Mouse (Mus musculus): ENCODE results near the gene Arhgap27.
"Not testable (repeated sequence)": the region's sequence is repeated elsewhere in the genome, so short reads cannot be mapped to it uniquely, and the experiment has no call there.

The Arhgap27 gene

DNA sequence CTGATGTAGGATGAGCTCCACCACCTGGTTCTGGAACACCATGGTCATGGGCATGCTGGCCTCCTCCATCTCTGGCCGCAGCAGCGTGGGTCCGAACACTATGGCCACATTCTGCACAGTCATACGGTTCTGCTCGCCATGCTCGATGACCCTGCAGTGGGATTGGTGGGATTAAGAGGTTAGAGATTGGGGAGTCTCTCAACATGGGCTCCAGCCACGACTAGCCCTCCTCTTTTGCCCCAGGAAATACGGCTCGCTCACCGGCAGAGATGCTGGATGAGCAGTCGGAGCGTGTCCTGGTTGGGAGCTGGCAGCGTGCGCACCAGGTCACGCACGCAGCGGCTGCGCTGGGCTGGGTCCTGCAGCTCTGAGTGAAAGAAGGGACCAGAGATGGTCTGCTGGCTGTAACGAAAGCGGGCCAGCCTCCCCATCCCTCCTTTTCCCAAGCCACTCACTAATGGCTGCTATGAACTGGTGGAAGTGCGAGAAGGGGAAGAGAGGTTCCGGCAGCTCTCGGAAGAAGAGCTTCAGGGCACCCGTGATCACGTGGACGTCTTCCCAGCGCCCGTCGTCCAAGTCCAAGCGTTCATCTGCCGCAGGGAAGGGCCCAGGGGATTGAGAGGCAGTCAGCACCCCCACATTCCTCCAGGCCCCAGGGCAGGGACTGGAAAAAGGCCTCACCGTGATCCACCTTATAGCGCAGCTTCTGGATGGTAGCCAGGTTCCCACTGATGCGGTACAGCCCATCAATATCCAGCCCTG lies 30.4 kb downstream of the Arhgap27 start:
- DNase-seq (ENCODE audit: low spot score in 2 of 2), result no peak

- peak in 1 of 2 experiments; percentile 61 for DNase-seq (ENCODE audit: low spot score in 2 of 2)
Measured at GRCm38 (mm10) chr11:103332186-103332889, 31.2 kb downstream of the Arhgap27 start.

DNA sequence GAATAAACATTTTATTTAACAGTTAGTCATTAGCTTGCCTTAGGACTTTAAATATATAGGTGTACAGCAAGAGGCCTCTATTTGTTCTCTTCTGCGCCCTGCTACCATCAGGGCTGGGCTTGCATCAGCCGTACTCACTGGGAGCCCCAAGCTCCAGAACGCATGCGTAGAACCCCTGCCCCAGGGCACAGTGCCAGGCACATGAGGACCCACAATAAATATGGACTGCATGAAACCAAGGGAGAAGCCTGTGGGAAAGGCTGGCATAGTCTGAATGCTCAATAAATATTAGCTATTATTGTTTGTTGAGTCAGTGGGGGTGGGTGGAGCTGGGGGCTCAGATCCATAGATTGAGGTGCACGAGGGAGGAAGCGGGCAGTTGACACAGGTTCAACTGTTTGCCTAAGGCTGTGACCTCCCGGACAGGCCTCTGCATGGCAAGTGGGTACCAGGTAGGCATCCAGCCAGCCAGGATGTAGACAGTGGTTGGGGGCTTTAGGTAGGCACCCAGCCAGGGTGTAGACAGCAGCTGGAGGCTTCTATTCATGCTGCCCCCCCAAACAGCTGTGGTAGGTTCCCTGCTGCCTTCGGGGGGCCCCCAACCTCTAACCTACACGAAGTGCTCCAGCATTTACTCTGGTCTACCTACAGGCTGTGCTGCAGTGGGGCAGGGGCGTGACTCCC lies 31.8 kb downstream of the Arhgap27 start:
- no peak for DNase-seq (ENCODE audit: low spot score in 2 of 2)

GRCm38 (mm10) chr11:103330651-103331319 lies 32.7 kb downstream of the Arhgap27 start:
- DNase-seq (ENCODE audit: low spot score in 2 of 2), result no peak

DNA sequence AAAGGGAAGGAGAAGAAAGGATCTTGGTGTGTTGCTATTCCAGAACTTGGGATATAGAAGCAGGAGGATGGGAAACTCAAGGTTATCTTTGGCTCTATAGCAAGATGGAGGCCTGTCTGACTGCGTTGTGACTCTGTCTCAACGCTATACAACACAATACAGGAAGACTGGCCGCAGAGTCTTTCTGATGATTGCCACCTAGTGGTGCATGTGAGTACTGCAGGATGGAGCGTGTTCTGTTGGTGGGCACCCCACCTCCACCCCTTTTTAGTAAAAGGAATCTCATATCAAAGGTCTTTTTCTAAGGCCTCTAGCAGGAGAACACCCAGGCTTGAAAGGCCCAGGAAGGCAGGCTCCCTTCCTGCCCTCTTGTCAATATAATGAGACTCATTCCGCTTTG lies 36.5 kb downstream of the Arhgap27 start:
- DNase-seq (ENCODE audit: low spot score in 2 of 2), result no peak

DNA sequence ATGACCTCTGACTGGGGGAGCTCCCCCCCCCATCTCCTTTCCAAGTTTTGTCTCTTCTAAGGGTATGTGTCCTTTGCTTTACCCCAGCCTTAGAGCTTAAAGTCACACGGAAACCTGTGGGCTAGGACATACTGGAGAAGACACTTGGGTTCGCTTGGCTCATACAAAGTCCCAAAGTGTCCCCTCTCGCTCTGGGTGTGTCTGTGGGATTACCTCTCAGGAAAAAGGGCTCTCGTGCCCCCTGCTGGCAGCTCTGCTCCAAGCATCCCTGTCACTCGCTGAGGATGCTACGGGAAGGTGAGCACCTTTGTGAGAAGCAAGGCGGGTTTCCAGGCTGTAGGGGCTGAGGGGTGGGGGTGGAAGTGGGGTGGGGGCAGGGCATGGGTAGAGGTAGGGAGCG lies 38.3 kb downstream of the Arhgap27 start:
- DNase-seq (ENCODE audit: low spot score in 2 of 2), result no peak

GRCm38 (mm10) chr11:103324723-103325122 lies 38.8 kb downstream of the Arhgap27 start:
- DNase-seq (ENCODE audit: low spot score in 2 of 2), result no peak

GRCm38 (mm10) chr11:103322832-103323231 lies 40.7 kb downstream of the Arhgap27 start:
- not testable (repeated sequence) for DNase-seq (ENCODE audit: low spot score in 2 of 2)

DNA sequence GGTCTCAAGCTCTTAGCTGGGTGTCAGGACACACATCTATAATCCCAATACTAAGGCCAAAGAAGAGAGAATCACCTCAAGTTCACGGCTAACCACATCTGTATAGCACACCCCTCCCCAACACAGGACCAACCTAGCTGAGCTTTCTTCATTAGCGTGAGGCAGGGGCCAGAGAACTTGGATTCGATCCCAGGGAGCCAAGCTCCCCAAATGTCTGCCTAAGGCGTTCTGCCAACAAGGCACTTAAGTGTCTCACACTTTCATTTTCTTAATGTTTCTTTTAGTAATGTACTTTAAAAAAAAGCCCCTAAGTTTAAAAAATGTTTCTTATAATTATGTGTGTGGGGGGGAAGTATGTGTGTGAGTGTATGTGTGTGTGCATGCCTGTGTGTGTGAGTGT lies 42.8 kb downstream of the Arhgap27 start:
- DNase-seq (ENCODE audit: low spot score in 2 of 2), result no peak

- DNase-seq (ENCODE audit: low spot score in 2 of 2), result no peak
Measured at GRCm38 (mm10) chr11:103320196-103320595, 43.3 kb downstream of the Arhgap27 start.

DNA sequence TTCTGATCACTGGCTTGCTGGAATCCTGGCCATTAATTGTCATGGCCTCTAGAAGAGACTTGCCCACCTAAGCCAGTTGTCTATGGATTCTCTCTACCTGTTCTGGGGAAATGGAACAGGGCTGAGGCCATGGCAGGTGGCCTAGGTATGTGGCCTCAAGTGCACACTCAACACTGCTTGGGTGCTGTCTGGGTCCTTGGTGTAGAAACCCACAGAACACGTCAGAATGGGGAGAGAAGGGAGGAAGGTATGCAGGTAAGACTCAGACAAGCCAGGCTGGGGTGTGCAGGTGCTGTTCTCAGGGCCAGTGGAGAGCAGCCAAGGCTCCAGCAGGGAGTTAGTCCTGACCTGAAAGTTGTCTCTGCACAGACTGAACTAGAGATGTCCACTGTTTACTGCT lies 45.5 kb downstream of the Arhgap27 start:
- DNase-seq (ENCODE audit: low spot score in 2 of 2), result no peak

GRCm38 (mm10) chr11:103315379-103315778 lies 48.1 kb downstream of the Arhgap27 start:
- no peak for DNase-seq (ENCODE audit: low spot score in 2 of 2)

GRCm38 (mm10) chr11:103314736-103315374 lies 48.6 kb downstream of the Arhgap27 start:
- DNase-seq (ENCODE audit: low spot score in 2 of 2), result no peak

DNA sequence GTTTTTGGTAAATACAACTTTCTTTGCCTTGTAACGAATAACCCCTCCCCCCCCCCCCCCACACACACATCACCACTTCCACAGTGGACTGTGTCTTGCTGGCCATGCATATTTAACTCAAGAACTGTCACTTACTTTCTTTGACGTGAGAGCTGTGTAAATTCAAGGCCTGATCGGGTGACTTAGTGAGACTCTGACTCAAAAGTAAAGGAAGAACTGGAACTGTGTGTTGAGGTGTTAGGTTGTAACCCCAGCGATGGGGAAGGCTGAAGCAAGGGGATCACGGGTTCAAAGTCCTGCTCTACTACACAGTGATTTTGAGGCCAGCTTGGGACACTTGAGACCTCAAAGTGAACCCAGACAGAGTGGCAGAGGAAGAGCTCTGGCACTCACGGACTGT lies 50.0 kb downstream of the Arhgap27 start:
- DNase-seq (ENCODE audit: low spot score in 2 of 2), result no peak

- DNase-seq (ENCODE audit: low spot score in 2 of 2), result no peak
Measured at GRCm38 (mm10) chr11:103312655-103313255, 50.7 kb downstream of the Arhgap27 start.

DNA sequence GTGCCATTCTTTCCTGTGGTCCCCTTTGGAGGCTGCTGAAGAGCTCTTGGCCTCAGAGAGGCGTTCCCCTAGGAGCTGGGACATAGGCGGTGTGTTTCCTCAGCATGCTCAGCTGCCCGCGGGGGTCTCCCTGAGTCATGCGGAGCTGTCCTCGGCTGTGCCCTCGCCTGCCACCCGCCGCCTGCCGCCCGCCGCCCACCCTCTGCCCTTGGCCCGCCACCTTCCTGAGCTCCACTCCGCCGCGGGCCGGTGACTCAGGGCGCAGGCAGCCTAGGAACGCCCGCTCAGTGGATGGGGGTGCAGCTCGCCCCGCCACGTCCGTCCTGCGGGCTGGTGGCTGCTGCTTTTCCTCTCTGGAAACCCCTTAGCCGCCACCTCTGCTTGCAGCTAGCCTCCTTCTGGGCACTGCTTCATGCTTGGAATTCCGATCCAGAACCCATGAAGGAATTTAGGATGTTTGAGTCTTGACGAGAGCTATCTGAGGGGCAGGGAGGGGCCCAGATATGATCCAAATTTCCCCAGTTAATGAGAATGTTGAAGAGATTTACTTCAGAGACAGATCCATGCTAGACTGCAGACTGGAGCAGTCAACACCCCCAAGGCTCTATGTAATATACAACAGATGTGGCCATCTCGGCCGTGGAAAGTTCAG lies 51.4 kb downstream of the Arhgap27 start:
- peak; percentile 54 to 59 for DNase-seq (ENCODE audit: low spot score in 2 of 2)

DNA sequence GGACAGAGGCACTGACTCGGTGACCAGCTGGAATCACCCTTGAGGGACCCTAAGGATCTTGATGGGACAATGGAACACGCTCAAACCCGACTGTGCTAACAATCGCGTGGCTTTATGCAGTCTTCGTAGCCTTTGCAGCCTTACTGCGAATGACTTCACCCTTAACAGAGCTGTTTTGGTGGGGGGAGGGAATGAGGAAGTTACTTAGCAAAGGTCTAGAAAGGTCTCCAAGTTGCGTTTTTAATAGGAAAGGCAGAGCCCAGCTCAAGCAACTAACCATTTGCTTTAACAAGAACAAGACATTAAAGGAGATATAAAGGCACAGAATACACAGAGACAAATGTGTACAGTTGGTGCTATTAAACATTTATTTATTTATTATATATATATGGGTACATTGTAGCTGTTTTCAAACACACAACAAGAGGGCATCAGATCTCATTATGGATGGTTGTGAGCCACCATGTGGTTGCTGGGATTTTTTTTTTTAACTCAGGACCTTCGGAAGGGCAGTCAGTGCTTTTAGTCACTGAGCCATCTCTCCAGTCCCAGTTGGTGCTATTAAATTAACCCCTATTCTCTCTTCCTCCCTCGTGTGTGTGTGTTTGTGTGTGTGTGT lies 53.4 kb downstream of the Arhgap27 start:
- DNase-seq (ENCODE audit: low spot score in 2 of 2), result no peak

DNA sequence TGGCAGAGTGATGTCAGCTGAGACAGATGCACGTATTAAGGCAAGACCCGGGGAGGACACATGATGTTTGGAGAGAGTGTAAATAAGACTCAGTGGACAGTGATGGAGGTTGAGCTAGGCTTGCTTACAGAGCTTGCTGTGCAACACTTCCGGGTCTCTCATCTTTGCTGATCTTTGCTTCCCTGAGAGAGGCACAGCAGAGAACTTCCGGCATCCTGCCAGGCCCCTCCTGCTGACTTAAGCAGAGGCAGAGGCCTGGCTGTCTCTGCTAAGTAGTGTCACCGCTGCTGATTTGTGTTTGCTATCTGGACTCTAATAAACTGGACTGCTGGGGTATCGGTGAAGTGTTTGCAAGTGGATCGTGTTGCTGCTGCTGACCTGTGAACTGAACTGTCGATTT lies 55.6 kb downstream of the Arhgap27 start:
- DNase-seq (ENCODE audit: low spot score in 2 of 2), result no peak

- DNase-seq (ENCODE audit: low spot score in 2 of 2), result no peak
Measured at GRCm38 (mm10) chr11:103304525-103304924, 59.0 kb downstream of the Arhgap27 start.

- DNase-seq (ENCODE audit: low spot score in 2 of 2), result no peak
Measured at GRCm38 (mm10) chr11:103294772-103295171, 68.7 kb downstream of the Arhgap27 start.
